In the genomic region with DNA sequence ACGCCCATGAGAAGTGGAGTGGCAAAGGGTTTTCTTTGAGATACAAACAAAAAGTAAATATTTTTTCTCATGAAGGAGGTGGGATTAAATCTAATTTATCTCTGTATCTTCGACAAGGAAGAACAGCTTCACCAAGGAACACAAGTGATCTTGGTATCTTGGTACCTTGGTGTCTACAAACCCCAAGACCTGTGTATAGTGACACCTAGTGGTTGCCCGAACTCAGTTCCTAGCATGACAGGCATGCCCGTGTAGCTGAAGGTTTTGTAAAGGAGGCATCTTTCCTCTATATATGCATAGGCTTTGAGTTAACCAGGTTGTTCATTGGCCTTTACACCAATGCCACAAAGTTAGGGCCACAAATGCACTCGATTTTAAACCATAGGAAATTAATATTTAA, we compare ENCODE assay signal across 9 mouse cellular contexts. TPM values are rescaled to one million over a fixed set of nuclear protein-coding genes. Genes with fewer than 3 reads are reported as not detected.
DNase-seq lines count a peak whose midpoint lies in the region; ATAC-seq and TF ChIP-seq lines count a peak whose summit lies in the region.
"Had no signal": no experiment of that assay in that cellular context is flagged by ENCODE, and none has a peak within 500 bp of the region (broad histone marks: within the 10 kb centered on the region; RNA-seq: fewer than 3 reads in every experiment).

No protein-coding gene starts in this region.

- DNase-seq in spleen, adult 2 months (ENCODE audit: low read depth in 1 of 2, low spot score in 2 of 2) = peak; percentile 8 to 37
- DNase-seq in spleen, adult 12 weeks (ENCODE audit: low spot score) = no peak
- DNase-seq in brain, embryonic 14.5 days (ENCODE audit: low read depth) = peak; percentile 84
- DNase-seq in left cerebral cortex, adult 8-10 months (ENCODE audit: low spot score in 2 of 2) = peak; percentile 9 to 17
- peak; percentile 36 for DNase-seq in telencephalon, adult 2 months (ENCODE audit: low read depth, low spot score)

- H3K27me3 ChIP-seq in spleen, adult 2 months (ENCODE audit: control insufficient read depth, insufficient read depth, low read length) = no peaks in the 10 kb centered on the region
- no peaks in the 10 kb centered on the region for H3K27me3 ChIP-seq in intestine, embryonic 16.5 days (replicated peaks; ENCODE audit: control insufficient read depth, insufficient read depth, low read length)
- no peaks in the 10 kb centered on the region for H3K27me3 ChIP-seq in midbrain, embryonic 12.5 days
- H3K27me3 ChIP-seq: embryonic facial prominence, embryonic 13.5 days had no signal

- H3K36me3 ChIP-seq in spleen, adult 2 months (ENCODE audit: control insufficient read depth, insufficient read depth, low read length) = no peaks in the 10 kb centered on the region
- no peaks in the 10 kb centered on the region for H3K36me3 ChIP-seq in intestine, embryonic 16.5 days (ENCODE audit: control insufficient read depth, insufficient read depth, low read length)
- H3K36me3 ChIP-seq in midbrain, embryonic 12.5 days = no peaks in the 10 kb centered on the region
- H3K36me3 ChIP-seq: embryonic facial prominence, embryonic 13.5 days had no signal

- H3K4me1 ChIP-seq in spleen, adult 2 months (ENCODE audit: control insufficient read depth, insufficient read depth, insufficient read length) = no peaks in the 10 kb centered on the region
- no peaks in the 10 kb centered on the region for H3K4me1 ChIP-seq in intestine, embryonic 16.5 days (ENCODE audit: control insufficient read depth, insufficient read depth, low read length)
- H3K4me1 ChIP-seq in midbrain, embryonic 12.5 days = no peaks in the 10 kb centered on the region
- H3K4me1 ChIP-seq: embryonic facial prominence, embryonic 13.5 days had no signal

- H3K4me2 ChIP-seq in intestine, embryonic 16.5 days (ENCODE audit: low read depth, low read length) = no peak overlapping the region
- H3K4me2 ChIP-seq in midbrain, embryonic 12.5 days (replicated peaks) = no peak overlapping the region
- H3K4me2 ChIP-seq: embryonic facial prominence, embryonic 13.5 days had no signal

- 21% methylated on average over 5 of the region's 5 CpGs for WGBS in spleen, adult 2 months
- WGBS in intestine, embryonic 16.5 days = 22% methylated on average over 5 of the region's 5 CpGs
- WGBS in midbrain, embryonic 12.5 days = 31% methylated on average over 5 of the region's 5 CpGs

- H3K4me3 ChIP-seq in spleen, adult 2 months (ENCODE audit: extremely low read depth, insufficient read depth, insufficient read length) = no peak overlapping the region
- no peak overlapping the region for H3K4me3 ChIP-seq in intestine, embryonic 16.5 days (ENCODE audit: low read length)
- H3K4me3 ChIP-seq in midbrain, embryonic 12.5 days = no peak overlapping the region
- H3K4me3 ChIP-seq: embryonic facial prominence, embryonic 13.5 days had no signal

- no peak overlapping the region for H3K9ac ChIP-seq in intestine, embryonic 16.5 days (ENCODE audit: low read depth, low read length)
- no peak overlapping the region for H3K9ac ChIP-seq in midbrain, embryonic 12.5 days (replicated peaks)
- H3K9ac ChIP-seq: embryonic facial prominence, embryonic 13.5 days had no signal

- H3K9me3 ChIP-seq in intestine, embryonic 16.5 days (ENCODE audit: control insufficient read depth, low read length) = no peaks in the 10 kb centered on the region
- H3K9me3 ChIP-seq in midbrain, embryonic 12.5 days = no peaks in the 10 kb centered on the region
- H3K9me3 ChIP-seq: embryonic facial prominence, embryonic 13.5 days had no signal

- ATAC-seq in erythroid progenitor cell, adult 5-6 weeks (replicated peaks; ENCODE audit: low FRiP score, poor library complexity, severe bottlenecking) = 0 out of 2 replicates have a peak, but pooled peaks have one; percentile 25
- ATAC-seq in intestine, embryonic 16.5 days = peak; percentile 72
- ATAC-seq in midbrain, embryonic 12.5 days (ENCODE audit: low FRiP score, low read depth) = peak; percentile 66; the same call in 1 of the 2 replicates

- peak; percentile 44; the same call in 1 of the 2 replicates for TF ChIP-seq CTCF in spleen, adult 2 months (IDR thresholded peaks at IDR 0.05; ENCODE audit: extremely low read depth, insufficient read depth, insufficient read length, insufficient replicate concordance)
- TF ChIP-seq CTCF in brain, embryonic 14.5 days (IDR thresholded peaks at IDR 0.05; ENCODE audit: borderline replicate concordance, extremely low read depth, insufficient read depth, insufficient read length) = peak; percentile 73; the same call in 1 of the 2 replicates

- no peak overlapping the region for H3K27ac ChIP-seq in spleen, adult 2 months (ENCODE audit: insufficient read depth, low read length)
- no peak overlapping the region for H3K27ac ChIP-seq in intestine, embryonic 16.5 days (ENCODE audit: low read length)
- no peak overlapping the region for H3K27ac ChIP-seq in midbrain, embryonic 12.5 days (replicated peaks)
- H3K27ac ChIP-seq: embryonic facial prominence, embryonic 13.5 days had no signal

- TF ChIP-seq POLR2A in spleen, adult 2 months (IDR thresholded peaks at IDR 0.05; ENCODE audit: low read depth, low read length) = no peak
- TF ChIP-seq POLR2A in brain, embryonic 14.5 days (IDR thresholded peaks at IDR 0.05; ENCODE audit: borderline replicate concordance, extremely low read depth, insufficient read depth, insufficient read length, poor library complexity, severe bottlenecking) = no peak

RNA-seq across cellular contexts. Expression of gene Crim1, which starts 36.8 kb away (rescaled TPM):
- 19.3 and 20.5 TPM in 2 replicates for polyA plus RNA-seq in spleen, adult 2 months (2012; rRNA removed)
- 23.2 and 39.5 TPM in 2 replicates for polyA plus RNA-seq in brain, embryonic 14.5 days (2012; rRNA removed)
- 0.36 and 0.84 TPM in 2 replicates for total RNA-seq in erythroid progenitor cell, adult 5-6 weeks (2015; ENCODE audit: low replicate concordance)
- total RNA-seq in erythroid progenitor cell, adult 5-6 weeks (2017; ENCODE audit: low replicate concordance) = 2.1 TPM in 1 of 2 replicates, not detected in the other
- 3.9 and 4.0 TPM in 2 replicates for polyA plus RNA-seq in intestine, embryonic 16.5 days (2015; fragmentation: Nextera tagmentation; extraction: Ambion mirVana)
- total RNA-seq in left cerebral cortex, adult 8-10 months (2022) = 10 to 100 TPM; 84.5 to 97.9 (median 87.0) TPM
- 6.2 and 6.3 TPM in 2 replicates for polyA plus RNA-seq in midbrain, embryonic 12.5 days (2016; fragmentation: Nextera tagmentation; extraction: Ambion mirVana)
